Mouse (Mus musculus) G1E (cell line): ENCODE results near the gene Prkar2a. TPM values are rescaled to one million over a fixed set of nuclear protein-coding genes. Genes with fewer than 3 reads are reported as not detected.

Experiments
- ATAC-seq: 2 replicates; pipeline ENCODE4 v1.8.0; 2016; ENCODE audit warnings: mild to moderate bottlenecking; ENCODE audit not compliant: insufficient number of reproducible peaks, poor library complexity, low FRiP score, severe bottlenecking; ENCODE audit errors: extremely low read depth
- DNase-seq: peaks from one replicate; pipeline ENCODE4 v3.0.0; 2012; ENCODE audit warnings: low spot score
- H3K27me3 ChIP-seq: 2 replicates; pipeline ENCODE4 v1.6.1; 2012; ENCODE audit warnings: mild to moderate bottlenecking, low read length, inconsistent platforms; ENCODE audit not compliant: insufficient read depth
- H3K36me3 ChIP-seq: replicated peaks from 2 replicates; pipeline ENCODE3; 2012; ENCODE audit warnings: mild to moderate bottlenecking, inconsistent platforms
- H3K4me1 ChIP-seq: 2 replicates; pipeline ENCODE4 v1.6.1; 2012; ENCODE audit warnings: low read depth, low read length, inconsistent platforms, mixed read lengths; ENCODE audit not compliant: insufficient read depth
- H3K4me3 ChIP-seq: 2 replicates; pipeline ENCODE4 v1.5.1; 2012; ENCODE audit warnings: low read depth, mild to moderate bottlenecking, inconsistent platforms, low read length, moderate library complexity, mixed read lengths
- H3K9me3 ChIP-seq: replicated peaks from 2 replicates; pipeline ENCODE4 v1.6.1; 2012; ENCODE audit warnings: inconsistent platforms
- CTCF ChIP-seq: IDR thresholded peaks from 2 replicates; pipeline ENCODE4 v1.5.1; 2012; ENCODE audit warnings: low read depth, low read length, inconsistent platforms, mixed read lengths
- GATA1 ChIP-seq: IDR thresholded peaks from 2 replicates; pipeline ENCODE4 v1.6.1; 2012; ENCODE audit warnings: borderline replicate concordance, low read length, inconsistent platforms, mixed read lengths
- GATA2 ChIP-seq: IDR thresholded peaks from 2 replicates; pipeline ENCODE4 v1.6.1; 2012; ENCODE audit warnings: low read depth, low read length, inconsistent platforms, borderline replicate concordance
- POLR2AphosphoS5 ChIP-seq: IDR thresholded peaks from 2 replicates; pipeline ENCODE4 v1.6.1; 2012; ENCODE audit warnings: low read depth, low read length, inconsistent platforms; ENCODE audit not compliant: insufficient replicate concordance
- TAL1 ChIP-seq: conservative IDR thresholded peaks from 2 replicates; pipeline ENCODE4 v1.6.1; 2012; ENCODE audit warnings: low read depth, low read length, inconsistent platforms, mixed read lengths
- polyA plus RNA-seq: library from polyadenylated mRNA; stranded (reverse); fragments of >175 nt; gene quantifications from 2 replicates; pipeline ENCODE4 v1.2.3, GENCODE M21; 2012
- total RNA-seq, 2 experiments: library from RNA; stranded (forward) in 1 of 2; stranded (reverse) in 1 of 2; fragments of 200-1000 nt in 1 of 2; fragments of >200 nt in 1 of 2; fragmentation: Nextera tagmentation in 1 of 2; gene quantifications; 2 replicates each; pipeline ENCODE4 v1.2.3; 2014 to 2017

Gene Prkar2a
- total and polyA plus RNA-seq, 3 experiments = 0.38 TPM; not detected in 2

GRCm38 (mm10) chr9:108785416-108785815 lies 96.3 kb downstream of the Prkar2a start:
- peaks cover 50% of the 10 kb centered on the region for H3K4me1 ChIP-seq

DNA sequence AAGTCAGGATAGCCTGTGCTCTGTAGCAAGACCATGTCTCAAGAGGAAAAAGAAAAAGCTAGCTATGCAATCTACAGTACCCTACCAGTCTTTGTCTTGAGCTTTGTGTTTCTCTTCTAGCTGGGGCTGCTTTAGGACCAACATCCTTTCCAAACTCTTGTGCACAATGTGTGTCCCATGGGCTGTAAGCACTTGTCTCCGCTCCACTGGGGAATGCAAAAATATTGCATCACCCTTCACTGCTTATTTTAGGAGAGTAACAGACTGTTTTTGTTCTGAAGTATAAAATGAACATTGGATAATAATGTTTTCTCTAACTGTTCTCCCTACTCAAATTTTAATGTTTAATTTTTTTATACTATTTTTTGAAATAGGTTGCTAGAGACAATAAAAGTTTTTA lies 97.4 kb downstream of the Prkar2a start:
- Histone ChIP-seq H3K9me3 (no peaks in the 10 kb centered on the region), H3K4me3 (no peak overlapping the region), H3K36me3 (peaks cover 54% of the 10 kb centered on the region), H3K27me3 (no peaks in the 10 kb centered on the region), H3K4me1 (peaks cover 54% of the 10 kb centered on the region)
- DNase-seq = no peak
- no peak for ATAC-seq
- TF ChIP-seq GATA2 (no peak), CTCF (no peak), GATA1 (no peak), TAL1 (no peak), POLR2AphosphoS5 (no peak)

More at GRCm38 (mm10) chr9:108785416-108785815, 96.3 kb downstream of the Prkar2a start:
- Histone ChIP-seq H3K4me3 (no peak overlapping the region), H3K36me3 (peaks cover 44% of the 10 kb centered on the region), H3K27me3 (no peaks in the 10 kb centered on the region), H3K9me3 (no peaks in the 10 kb centered on the region)
- TF ChIP-seq POLR2AphosphoS5 (no peak), CTCF (no peak), TAL1 (no peak), GATA1 (no peak), GATA2 (no peak)
- DNase-seq = no peak
- no peak for ATAC-seq

- Histone ChIP-seq H3K36me3 (peaks cover 57% of the 10 kb centered on the region), H3K9me3 (no peaks in the 10 kb centered on the region), H3K4me1 (peaks cover 56% of the 10 kb centered on the region), H3K27me3 (no peaks in the 10 kb centered on the region), H3K4me3 (no peak overlapping the region)
- DNase-seq (no peak), ATAC-seq (no peak)
- TF ChIP-seq POLR2AphosphoS5 = no peak
- TF ChIP-seq GATA1 = no peak
- TF ChIP-seq CTCF = no peak
- TF ChIP-seq TAL1 = no peak
- TF ChIP-seq GATA2 = no peak
Measured at GRCm38 (mm10) chr9:108787080-108787479, 98.0 kb downstream of the Prkar2a start.

- H3K27me3 ChIP-seq = no peaks in the 10 kb centered on the region
- DNase-seq (no peak), ATAC-seq (no peak)
- H3K9me3 ChIP-seq = no peaks in the 10 kb centered on the region
- H3K36me3 ChIP-seq = peaks cover 60% of the 10 kb centered on the region
- peaks cover 62% of the 10 kb centered on the region for H3K4me1 ChIP-seq
- H3K4me3 ChIP-seq = no peak overlapping the region
- no peak for TF ChIP-seq TAL1
Measured at GRCm38 (mm10) chr9:108788713-108789112, 99.6 kb downstream of the Prkar2a start.

- no peak overlapping the region for H3K4me3 ChIP-seq
Measured at GRCm38 (mm10) chr9:108792307-108792706, 103.2 kb downstream of the Prkar2a start.

DNA sequence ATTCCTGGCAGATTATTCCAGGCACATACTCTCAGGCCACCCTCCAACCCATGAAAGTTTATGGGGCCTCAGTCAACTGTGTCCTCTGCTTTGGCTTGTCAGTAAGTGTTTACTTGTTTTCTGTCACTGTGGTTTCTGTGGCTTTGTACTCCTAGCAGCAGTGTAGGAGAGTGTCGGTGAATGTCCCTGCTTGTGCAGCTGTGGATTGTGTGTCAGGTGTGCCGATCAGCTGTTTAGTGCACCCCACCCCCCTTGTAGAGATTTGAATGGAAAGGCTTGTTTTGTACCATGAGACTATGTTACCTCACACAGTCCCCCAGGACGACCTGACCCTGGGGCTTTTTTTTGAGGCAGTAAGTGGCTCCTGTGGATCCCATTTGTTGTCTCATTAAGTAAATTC lies 103.6 kb downstream of the Prkar2a start:
- no peak for DNase-seq
- Histone ChIP-seq H3K4me1 (peaks cover 77% of the 10 kb centered on the region), H3K4me3 (no peak overlapping the region), H3K9me3 (no peaks in the 10 kb centered on the region), H3K27me3 (no peaks in the 10 kb centered on the region), H3K36me3 (peaks cover 66% of the 10 kb centered on the region)
- ATAC-seq = peak; percentile 47; the same call in 1 of the 2 replicates
- TF ChIP-seq GATA2 = no peak
- no peak for TF ChIP-seq POLR2AphosphoS5
- no peak for TF ChIP-seq TAL1
- no peak for TF ChIP-seq CTCF
- no peak for TF ChIP-seq GATA1

More at GRCm38 (mm10) chr9:108792307-108792706, 103.2 kb downstream of the Prkar2a start:
- H3K4me1 ChIP-seq = peaks cover 78% of the 10 kb centered on the region
- H3K27me3 ChIP-seq = no peaks in the 10 kb centered on the region
- H3K36me3 ChIP-seq = peaks cover 65% of the 10 kb centered on the region
- no peaks in the 10 kb centered on the region for H3K9me3 ChIP-seq
- ATAC-seq (no peak), DNase-seq (no peak)
- TF ChIP-seq TAL1 = peak; percentile 70
- no peak for TF ChIP-seq POLR2AphosphoS5
- no peak for TF ChIP-seq GATA2

GRCm38 (mm10) chr9:108795281-108795680 lies 106.2 kb downstream of the Prkar2a start:
- H3K4me1 ChIP-seq = peaks cover 72% of the 10 kb centered on the region
- TF ChIP-seq POLR2AphosphoS5 (no peak), TAL1 (no peak), CTCF (no peak), GATA1 (no peak), GATA2 (no peak)
- peaks cover 69% of the 10 kb centered on the region for H3K36me3 ChIP-seq
- DNase-seq (no peak), ATAC-seq (no peak)
- no peaks in the 10 kb centered on the region for H3K27me3 ChIP-seq
- no peaks in the 10 kb centered on the region for H3K9me3 ChIP-seq
- H3K4me3 ChIP-seq = no peak overlapping the region
